Mouse (Mus musculus): ENCODE results near the gene Taok3.

DNA sequence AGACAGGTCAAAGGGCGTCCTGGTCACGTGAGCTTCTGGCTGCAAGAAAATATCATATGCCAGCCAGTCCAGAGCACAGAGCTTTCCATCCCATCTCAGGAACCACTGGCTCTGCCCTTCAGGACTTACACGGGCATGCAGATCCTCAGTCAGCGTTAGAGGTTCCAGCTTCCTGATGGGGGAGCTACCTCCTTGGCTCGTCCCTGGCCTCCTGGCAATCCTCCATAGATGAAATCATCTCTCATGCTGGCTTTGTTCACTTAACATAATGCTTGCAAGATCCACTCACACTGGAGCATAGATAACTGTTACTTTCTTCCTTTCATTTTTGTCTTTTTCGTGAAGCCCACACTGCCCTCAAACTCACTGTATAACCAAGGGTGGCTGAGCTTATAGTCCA is 72.1 kb downstream of the Taok3 start:
- no peak for TF ChIP-seq EP300 (IDR thresholded peaks at IDR 0.05; ENCODE audit: low read length)
- TF ChIP-seq E2F4 (IDR thresholded peaks at IDR 0.05; ENCODE audit: insufficient replicate concordance, low read depth, low read length) = no peak
- no peak for TF ChIP-seq CTCF (conservative IDR thresholded peaks at IDR 0.05 in 1 of 2, IDR thresholded peaks at IDR 0.05 in 1 of 2; ENCODE audit: low read depth in 2 of 2, low read length in 2 of 2)
- no peak for TF ChIP-seq USF1 (IDR thresholded peaks at IDR 0.05; ENCODE audit: low read depth, low read length)
- TF ChIP-seq ZMIZ1 (IDR thresholded peaks at IDR 0.05; ENCODE audit: low read depth, low read length) = no peak
- TF ChIP-seq CHD2 (IDR thresholded peaks at IDR 0.05; ENCODE audit: low read length) = no peak
